Mouse (Mus musculus): ENCODE measurements around the gene Rpl27a.

Gene Rpl27a

GRCm38 (mm10) chr7:109525740-109526663 lies 7.1 kb downstream of the Rpl27a start:
- no peak for DNase-seq (ENCODE audit: low read depth, low spot score)

GRCm38 (mm10) chr7:109527536-109527935 lies 8.6 kb downstream of the Rpl27a start:
- no peak for DNase-seq (ENCODE audit: low read depth, low spot score)

- DNase-seq (ENCODE audit: low read depth, low spot score): no peak
Measured at GRCm38 (mm10) chr7:109528356-109528755, 9.4 kb downstream of the Rpl27a start.

GRCm38 (mm10) chr7:109529741-109530140 lies 10.8 kb downstream of the Rpl27a start:
- DNase-seq (ENCODE audit: low read depth, low spot score): no peak

GRCm38 (mm10) chr7:109531501-109531900 lies 12.6 kb downstream of the Rpl27a start:
- DNase-seq (ENCODE audit: low read depth, low spot score): no peak

- DNase-seq (ENCODE audit: low read depth, low spot score): no peak
Measured at GRCm38 (mm10) chr7:109532691-109533090, 13.7 kb downstream of the Rpl27a start.

GRCm38 (mm10) chr7:109533129-109533528 lies 14.2 kb downstream of the Rpl27a start:
- no peak for DNase-seq (ENCODE audit: low read depth, low spot score)

- no peak for DNase-seq (ENCODE audit: low read depth, low spot score)
Measured at GRCm38 (mm10) chr7:109533888-109534287, 14.9 kb downstream of the Rpl27a start.

GRCm38 (mm10) chr7:109534921-109535320 lies 16.0 kb downstream of the Rpl27a start:
- no peak for DNase-seq (ENCODE audit: low read depth, low spot score)

GRCm38 (mm10) chr7:109536451-109536946 lies 17.6 kb downstream of the Rpl27a start:
- no peak for DNase-seq (ENCODE audit: low read depth, low spot score)

GRCm38 (mm10) chr7:109540902-109541301 lies 22.0 kb downstream of the Rpl27a start:
- no peak for DNase-seq (ENCODE audit: low read depth, low spot score)

- DNase-seq (ENCODE audit: low read depth, low spot score): no peak
Measured at GRCm38 (mm10) chr7:109541609-109542363, 22.8 kb downstream of the Rpl27a start.

GRCm38 (mm10) chr7:109542364-109542628 lies 23.3 kb downstream of the Rpl27a start:
- no peak for DNase-seq (ENCODE audit: low read depth, low spot score)

- DNase-seq (ENCODE audit: low read depth, low spot score): no peak
Measured at GRCm38 (mm10) chr7:109544792-109545191, 25.8 kb downstream of the Rpl27a start.

- no peak for DNase-seq (ENCODE audit: low read depth, low spot score)
Measured at GRCm38 (mm10) chr7:109545255-109545993, 26.5 kb downstream of the Rpl27a start.

- DNase-seq (ENCODE audit: low read depth, low spot score): no peak
Measured at GRCm38 (mm10) chr7:109546186-109546585, 27.2 kb downstream of the Rpl27a start.

- DNase-seq (ENCODE audit: low read depth, low spot score): no peak
Measured at GRCm38 (mm10) chr7:109546726-109547125, 27.8 kb downstream of the Rpl27a start.

- no peak for DNase-seq (ENCODE audit: low read depth, low spot score)
Measured at GRCm38 (mm10) chr7:109559536-109559935, 40.6 kb downstream of the Rpl27a start.

- no peak for DNase-seq (ENCODE audit: low read depth, low spot score)
Measured at GRCm38 (mm10) chr7:109561466-109562153, 42.7 kb downstream of the Rpl27a start.

GRCm38 (mm10) chr7:109562154-109562599 lies 43.2 kb downstream of the Rpl27a start:
- DNase-seq (ENCODE audit: low read depth, low spot score): no peak

- no peak for DNase-seq (ENCODE audit: low read depth, low spot score)
Measured at GRCm38 (mm10) chr7:109562676-109563075, 43.7 kb downstream of the Rpl27a start.

Data from retina, adult 2 months (tissue).